Mouse (Mus musculus): Measurements from ENCODE around the gene Cdh1.

The Cdh1 gene

DNA sequence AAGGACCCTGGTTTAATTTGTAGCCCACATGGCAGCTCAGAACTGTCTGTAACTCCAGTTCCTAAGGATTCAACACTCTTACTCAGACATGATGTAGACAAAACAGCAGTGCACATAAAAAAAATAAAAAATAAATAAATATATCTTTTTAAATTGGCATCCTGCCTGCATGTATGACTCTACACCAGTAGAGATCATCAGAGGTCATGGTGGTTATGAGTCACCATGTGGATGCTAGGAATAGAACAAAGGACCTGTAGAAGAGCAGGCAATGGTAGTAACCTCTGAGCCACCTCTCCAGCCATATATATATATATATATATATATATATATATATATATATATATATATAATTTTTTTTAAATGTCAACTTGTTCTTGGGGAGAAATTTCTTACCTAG lies 52.9 kb downstream of the Cdh1 start:
- DNase-seq (ENCODE audit: low read depth, low spot score), result no peak

DNA sequence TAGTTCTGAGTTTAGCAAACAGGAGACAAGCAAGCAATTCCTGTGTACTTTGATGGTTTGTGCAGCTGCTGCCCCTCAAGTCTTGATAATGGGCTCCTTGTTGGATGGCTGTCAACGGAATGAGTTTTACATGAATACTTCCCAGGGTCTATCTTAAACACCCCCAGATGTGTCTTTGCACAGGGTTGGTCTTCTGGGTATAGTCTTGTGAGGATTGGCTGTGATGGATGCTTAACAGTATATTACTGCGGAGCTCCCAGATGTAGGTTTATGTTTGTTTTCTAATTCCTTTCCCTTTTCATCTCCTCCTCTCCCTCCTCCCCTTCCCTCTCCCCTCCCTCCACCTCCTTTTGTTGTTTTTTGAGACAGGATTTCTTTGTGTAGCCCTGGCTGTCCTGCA lies 69.6 kb downstream of the Cdh1 start:
- no peak for DNase-seq (ENCODE audit: low read depth, low spot score)

- no peak for DNase-seq (ENCODE audit: low read depth, low spot score)
These were observed 71.2 kb downstream of the Cdh1 start for GRCm38 (mm10) chr8:106674318-106674717.

DNA sequence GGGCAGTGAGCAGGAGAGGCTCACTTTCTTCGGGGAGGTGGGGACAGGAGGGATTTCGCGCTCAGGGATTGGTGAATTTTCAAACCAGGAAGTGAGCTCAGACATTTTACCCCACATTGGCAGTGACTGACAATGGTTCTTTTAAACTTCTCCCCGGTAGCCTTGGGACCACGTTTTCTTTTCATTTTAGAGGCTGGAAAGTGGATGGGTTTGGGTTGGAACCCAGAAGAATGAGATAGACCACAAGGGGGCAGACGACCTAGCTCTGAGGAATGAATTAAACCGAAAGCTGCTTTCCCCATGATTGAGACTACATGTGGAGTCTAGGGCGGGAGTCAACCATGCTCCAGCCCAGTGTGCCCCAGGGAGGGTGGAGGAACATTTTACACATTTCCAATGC lies 71.7 kb downstream of the Cdh1 start:
- no peak for DNase-seq (ENCODE audit: low read depth, low spot score)

GRCm38 (mm10) chr8:106682971-106683668 lies 80.0 kb downstream of the Cdh1 start, which contains the start of gene Tango6:
TSS of gene Tango6 (plus strand) at chr8:106683068.
- DNase-seq (ENCODE audit: low read depth, low spot score), result peak; percentile 76

DNA sequence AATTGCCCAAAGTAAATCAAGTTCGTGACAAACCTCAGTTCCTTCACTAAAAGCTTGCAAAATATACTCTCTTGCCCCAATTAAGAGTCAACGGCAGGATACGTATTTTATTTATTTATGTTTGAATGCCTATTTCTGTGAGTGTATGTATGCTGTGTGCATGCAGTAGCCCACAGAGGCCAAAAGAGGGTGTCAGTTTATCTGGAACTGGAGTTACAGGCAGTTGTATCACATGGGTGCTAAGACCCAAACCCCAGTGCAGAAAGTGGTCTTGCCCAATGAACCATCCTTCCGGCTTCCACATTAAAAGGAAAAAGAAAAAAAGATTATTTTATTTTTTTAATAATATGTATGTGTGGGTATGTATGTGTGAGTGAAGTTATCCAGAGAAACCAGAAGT lies 81.2 kb downstream of the Cdh1 start:
- DNase-seq (ENCODE audit: low read depth, low spot score), result no peak

GRCm38 (mm10) chr8:106687479-106687878 lies 84.3 kb downstream of the Cdh1 start:
- peak; percentile 43 for DNase-seq (ENCODE audit: low read depth, low spot score)

- DNase-seq (ENCODE audit: low read depth, low spot score), result no peak
These were observed 94.6 kb downstream of the Cdh1 start for GRCm38 (mm10) chr8:106697748-106698248.

GRCm38 (mm10) chr8:106699588-106699987 lies 96.4 kb downstream of the Cdh1 start:
- no peak for DNase-seq (ENCODE audit: low read depth, low spot score)

DNA sequence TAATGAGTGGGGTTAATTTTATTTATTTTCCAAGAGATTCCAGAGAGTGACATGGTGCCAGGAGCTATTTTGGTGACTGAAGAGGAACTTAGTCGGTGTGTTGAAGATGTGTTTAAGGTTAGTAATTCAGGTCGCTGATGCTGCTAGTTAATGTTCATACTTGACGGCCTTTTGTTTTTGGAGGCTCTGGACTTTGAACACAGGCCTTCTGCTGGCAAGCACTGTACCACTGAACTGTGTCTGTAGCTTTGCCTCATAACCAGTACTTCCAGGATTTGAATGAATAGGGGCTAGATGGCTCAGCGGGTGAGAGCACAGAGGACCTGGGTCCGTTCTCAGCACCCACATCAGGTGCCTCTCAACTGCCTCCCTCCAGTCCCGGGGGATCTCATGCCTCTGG lies 97.0 kb downstream of the Cdh1 start:
- DNase-seq (ENCODE audit: low read depth, low spot score), result no peak

- no peak for DNase-seq (ENCODE audit: low read depth, low spot score)
These were observed 98.2 kb downstream of the Cdh1 start for GRCm38 (mm10) chr8:106701360-106701759.

GRCm38 (mm10) chr8:106704199-106704900 lies 101.2 kb downstream of the Cdh1 start:
- DNase-seq (ENCODE audit: low read depth, low spot score), result no peak

GRCm38 (mm10) chr8:106704901-106705321 lies 101.8 kb downstream of the Cdh1 start:
- no peak for DNase-seq (ENCODE audit: low read depth, low spot score)

DNA sequence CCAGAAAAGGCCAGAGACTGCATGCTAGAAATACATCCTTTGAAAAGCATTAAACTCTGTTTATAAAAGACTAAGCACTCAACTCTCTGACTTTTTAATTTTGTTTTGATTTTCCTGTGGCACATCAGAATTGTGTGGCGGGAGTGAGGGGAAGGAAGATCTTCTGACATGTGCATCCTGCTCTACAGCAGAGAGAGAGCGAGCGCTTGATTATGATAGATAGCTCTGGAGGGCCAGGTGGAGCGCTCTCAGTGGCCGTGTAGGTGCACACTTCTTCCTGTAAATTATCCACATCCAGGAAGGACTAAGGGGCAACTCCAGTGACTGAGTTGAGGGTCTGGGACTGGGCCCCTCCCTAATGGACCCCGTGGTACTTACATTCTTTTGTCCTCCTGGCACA lies 103.0 kb downstream of the Cdh1 start:
- no peak for DNase-seq (ENCODE audit: low read depth, low spot score)

DNA sequence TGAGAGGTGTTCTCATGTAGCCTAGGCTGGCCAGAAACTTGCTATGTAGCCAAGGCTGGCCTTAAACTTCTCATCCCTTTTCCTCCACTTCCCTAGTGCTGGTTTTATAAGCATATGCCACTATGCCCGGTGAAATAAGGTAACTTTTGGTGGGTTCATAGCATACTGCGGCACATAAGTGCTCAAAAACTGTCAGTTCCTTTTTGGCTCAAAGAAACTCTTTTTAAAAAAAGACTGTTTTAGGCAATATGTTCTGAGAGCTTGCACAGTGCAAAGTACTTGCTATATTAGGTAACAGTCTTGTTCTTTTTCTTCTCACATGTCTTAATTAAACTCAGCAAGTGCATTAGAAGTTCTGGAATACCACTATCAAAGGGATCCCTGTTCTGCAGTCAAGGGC lies 106.9 kb downstream of the Cdh1 start:
- DNase-seq (ENCODE audit: low read depth, low spot score), result no peak

DNA sequence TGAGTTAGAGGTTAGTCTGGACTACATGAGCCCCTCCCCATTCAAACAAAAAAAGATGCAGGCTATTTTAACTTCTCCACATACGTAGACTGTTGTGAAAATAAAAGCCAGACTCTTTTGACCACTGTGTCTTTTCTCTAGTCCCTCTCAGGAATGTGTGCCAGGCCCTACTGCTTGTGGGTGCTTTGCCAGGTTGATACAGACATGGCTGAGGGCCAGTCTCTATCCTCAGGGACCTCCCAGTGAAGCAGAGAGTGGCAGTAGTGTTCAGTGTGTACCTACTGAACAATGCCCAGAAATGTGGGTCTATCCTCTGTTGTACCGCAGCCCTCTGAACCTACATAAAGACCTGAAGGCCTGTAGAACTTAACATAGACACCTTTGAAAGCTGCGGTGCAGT lies 109.3 kb downstream of the Cdh1 start:
- DNase-seq (ENCODE audit: low read depth, low spot score), result no peak

DNA sequence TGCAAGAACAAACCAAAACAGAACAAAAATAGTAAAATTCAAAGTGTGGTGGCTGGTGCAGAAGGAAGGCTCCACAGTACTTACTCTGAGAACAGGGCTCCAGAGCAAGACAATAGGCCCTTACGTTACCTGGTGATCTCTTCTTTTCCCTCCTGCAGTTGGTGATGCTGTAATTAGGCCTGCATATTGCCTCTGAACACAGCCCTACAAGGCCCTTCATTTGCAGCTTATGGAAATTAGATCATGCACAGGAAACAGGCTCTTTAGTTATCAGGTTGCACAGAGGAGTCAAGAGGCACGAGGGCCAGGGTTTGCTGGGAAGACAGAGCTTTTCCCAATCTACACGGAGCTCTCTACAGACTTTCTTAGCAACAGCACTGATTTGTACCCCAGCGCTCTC lies 111.1 kb downstream of the Cdh1 start:
- no peak for DNase-seq (ENCODE audit: low read depth, low spot score)

DNA sequence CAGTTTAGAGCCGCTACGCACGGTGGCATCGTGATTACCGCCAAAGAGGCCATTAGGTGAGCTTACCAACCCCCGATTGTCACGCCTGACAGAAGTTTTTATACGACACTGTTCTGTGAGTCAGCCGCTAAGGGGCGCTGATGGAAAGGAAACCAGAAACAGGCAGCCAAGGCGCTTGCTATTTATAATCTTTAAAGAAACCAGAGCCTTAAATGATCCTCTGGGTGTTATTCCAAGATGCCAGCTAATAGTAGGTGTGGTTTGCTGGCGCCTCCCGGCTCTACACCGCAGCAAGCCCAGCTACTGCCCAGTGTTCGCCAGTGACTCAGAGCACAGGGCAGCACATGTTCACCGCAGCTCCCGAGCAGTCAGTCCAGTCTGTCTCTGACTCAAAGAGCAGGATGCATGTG lies 114.9 kb downstream of the Cdh1 start:
- peak; percentile 71 for DNase-seq (ENCODE audit: low read depth, low spot score)

All from retina, adult 2 months (tissue).